Mouse (Mus musculus) midbrain, embryonic 11.5 days (tissue): ENCODE measurements around the gene Adam33. TPM values are rescaled to one million over a fixed set of nuclear protein-coding genes. Genes with fewer than 3 reads are reported as not detected.
"Not testable (repeated sequence)": the region's sequence is repeated elsewhere in the genome, so short reads cannot be mapped to it uniquely, and the experiment has no call there.

Experiments
- ATAC-seq: fragments of 200-750 bp; cut with Nextera tagmentation; 2 replicates; pipeline ENCODE4 v1.8.0; 2017; ENCODE audit warnings: moderate TSS enrichment, moderate library complexity; ENCODE audit not compliant: low FRiP score
- DNase-seq: peaks from one replicate; pipeline ENCODE4 v3.0.0; 2015; ENCODE audit warnings: low spot score; ENCODE audit errors: missing footprints
- H3K27ac ChIP-seq: fragments of 300-500 bp; sonication (generic); 2 replicates; pipeline ENCODE4 v1.5.1; 2014; ENCODE audit warnings: low read depth, low read length
- H3K27me3 ChIP-seq: fragments of 300-500 bp; sonication (generic); 2 replicates; pipeline ENCODE4 v1.6.1; 2014; ENCODE audit warnings: mild to moderate bottlenecking, low read length, moderate library complexity, mixed read lengths; ENCODE audit not compliant: control insufficient read depth, insufficient read depth
- H3K36me3 ChIP-seq: fragments of 300-500 bp; sonication (generic); 2 replicates; pipeline ENCODE4 v1.6.1; 2014; ENCODE audit warnings: mild to moderate bottlenecking, low read length, moderate library complexity, mixed read lengths; ENCODE audit not compliant: control insufficient read depth, insufficient read depth
- H3K4me1 ChIP-seq: fragments of 300-500 bp; sonication (generic); 2 replicates; pipeline ENCODE4 v1.6.1; 2014; ENCODE audit warnings: low read length; ENCODE audit not compliant: control insufficient read depth, insufficient read depth
- H3K4me2 ChIP-seq: fragments of 300-500 bp; sonication (generic); 2 replicates; pipeline ENCODE4 v1.6.1; 2014; ENCODE audit warnings: mild to moderate bottlenecking, moderate library complexity
- H3K4me3 ChIP-seq: fragments of 300-500 bp; sonication (generic); 2 replicates; pipeline ENCODE4 v1.5.1; 2014; ENCODE audit warnings: low read depth, low read length
- H3K9ac ChIP-seq: fragments of 300-500 bp; sonication (generic); 2 replicates; pipeline ENCODE4 v1.6.1; 2014; ENCODE audit warnings: low read length
- H3K9me3 ChIP-seq: fragments of 300-500 bp; sonication (generic); 2 replicates; pipeline ENCODE4 v1.6.1; 2016; ENCODE audit warnings: low read length; ENCODE audit not compliant: control insufficient read depth
- WGBS: fragments of 180-500 bp; shearing (Covaris S2); extraction: QIAGEN DNeasy Blood & Tissue Kit; methylation state at CpG from one replicate; pipeline ENCODE4 v1.1.7; 2014; 5-methylcytosine and 5-hydroxymethylcytosine counted together
- polyA plus RNA-seq: library from polyadenylated mRNA; unstranded; fragments of >200 nt; fragmentation: Nextera tagmentation; extraction: Ambion mirVana; gene quantifications from 2 replicates; pipeline ENCODE4 v1.2.1, GENCODE M21; 2014

Adam33 gene
- polyA plus RNA-seq, 1 experiment from 2014 or later: 0.64 TPM

DNA sequence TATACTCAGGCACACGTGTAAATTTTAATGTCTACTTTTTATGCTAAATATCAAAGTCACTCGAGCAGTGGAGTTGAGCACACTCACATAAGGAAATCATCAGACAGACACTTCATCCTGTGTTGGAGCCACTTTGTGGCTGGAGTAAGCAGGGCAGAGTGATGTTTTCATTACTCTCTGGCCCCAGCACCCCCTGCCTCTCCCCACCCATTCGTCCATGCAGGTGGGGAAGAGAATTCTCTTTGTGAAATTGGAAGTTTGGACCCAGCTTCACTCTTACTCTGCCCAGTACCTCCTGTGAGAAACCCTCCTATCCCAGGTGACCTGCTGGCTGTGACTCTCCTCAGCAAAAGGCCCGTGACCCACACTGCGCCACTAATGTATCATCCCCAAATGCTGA, 24.9 kb downstream of the Adam33 start:
- H3K9ac ChIP-seq: no peak overlapping the region
- no peak overlapping the region for H3K4me2 ChIP-seq
- H3K9me3 ChIP-seq: no peaks in the 10 kb centered on the region
- H3K4me3 ChIP-seq: no peak overlapping the region
- H3K4me1 ChIP-seq: peaks cover 3% of the 10 kb centered on the region; the same call in 1 of the 2 replicates
- no peaks in the 10 kb centered on the region for H3K36me3 ChIP-seq
- DNase-seq (no peak), ATAC-seq (no peak)
- WGBS: 74% methylated on average over 5 of the region's 5 CpGs
- no peak overlapping the region for H3K27ac ChIP-seq
- H3K27me3 ChIP-seq: peaks cover 33% of the 10 kb centered on the region

DNA sequence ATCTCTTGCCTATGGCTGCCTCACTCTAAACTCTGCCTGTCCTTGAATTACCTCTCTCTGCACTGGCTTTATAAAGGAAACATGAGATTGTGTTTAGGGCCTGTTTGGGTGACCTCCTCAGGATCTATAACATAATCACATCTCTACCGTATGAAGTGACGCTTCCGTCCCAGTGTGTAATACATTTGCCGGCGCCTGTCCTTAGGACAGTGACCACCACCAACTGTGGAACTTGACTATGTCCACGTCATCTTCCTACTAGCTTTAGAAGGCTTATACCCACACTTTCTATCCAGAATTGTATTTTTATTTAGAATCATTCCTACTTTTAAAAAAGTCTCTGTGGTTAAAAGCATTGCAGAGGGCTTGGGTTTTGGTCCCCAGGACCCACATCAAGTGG, 25.4 kb downstream of the Adam33 start:
- no peak overlapping the region for H3K9ac ChIP-seq
- no peak for DNase-seq
- 93% methylated on average over 6 of the region's 6 CpGs for WGBS

DNA sequence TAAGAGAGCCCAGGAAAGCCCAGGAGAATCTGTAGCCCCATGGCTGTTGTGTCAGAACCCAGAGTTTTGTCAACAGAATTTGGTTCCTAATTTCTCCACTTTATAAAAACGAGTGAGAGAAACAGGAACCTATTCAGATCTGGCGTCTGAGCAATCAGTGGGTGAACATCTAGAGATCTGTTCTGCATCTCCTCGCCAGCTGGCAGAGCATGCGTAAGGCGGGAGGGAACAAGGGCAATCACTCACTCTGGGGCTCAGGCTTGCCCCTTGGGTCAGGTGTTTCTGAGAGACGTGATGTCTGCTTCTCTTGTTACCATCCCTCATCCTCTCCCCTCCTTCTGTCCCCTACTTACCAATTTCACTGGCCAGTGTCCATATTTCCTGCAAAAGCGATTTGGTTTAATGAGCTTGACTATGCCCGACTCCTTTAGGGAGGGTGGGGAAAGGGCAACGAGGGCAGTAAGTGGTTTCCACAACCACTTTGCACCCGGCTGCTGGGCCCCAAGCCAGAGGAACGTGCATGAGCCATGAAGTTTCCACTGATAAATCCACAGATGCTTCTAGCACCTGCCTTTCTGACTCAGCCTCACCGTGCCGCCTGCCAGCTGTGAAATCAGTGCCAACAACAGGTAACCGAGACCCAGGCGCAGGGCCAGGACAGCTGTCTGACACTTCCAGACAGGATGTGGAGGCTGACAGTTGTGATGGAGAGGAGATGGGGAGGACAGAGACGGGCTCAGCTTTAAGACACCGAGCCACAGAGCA, 26.2 kb downstream of the Adam33 start:
- H3K9me3 ChIP-seq: no peaks in the 10 kb centered on the region
- H3K27ac ChIP-seq: no peak overlapping the region
- DNase-seq: no peak
- no peak overlapping the region for H3K4me3 ChIP-seq
- peaks cover 3% of the 10 kb centered on the region; the same call in 1 of the 2 replicates for H3K4me1 ChIP-seq
- WGBS: 76% methylated on average over 17 of the region's 17 CpGs
- H3K9ac ChIP-seq: no peak overlapping the region
- H3K27me3 ChIP-seq: peaks cover 27% of the 10 kb centered on the region
- H3K36me3 ChIP-seq: no peaks in the 10 kb centered on the region
- ATAC-seq: no peak
- no peak overlapping the region for H3K4me2 ChIP-seq

More for the DNA sequence above, 25.4 kb downstream of the Adam33 start:
- H3K4me2 ChIP-seq: no peak overlapping the region
- peaks cover 33% of the 10 kb centered on the region for H3K27me3 ChIP-seq
- ATAC-seq: no peak
- no peak overlapping the region for H3K27ac ChIP-seq
- H3K9me3 ChIP-seq: no peaks in the 10 kb centered on the region
- H3K4me1 ChIP-seq: peaks cover 3% of the 10 kb centered on the region; the same call in 1 of the 2 replicates
- no peaks in the 10 kb centered on the region for H3K36me3 ChIP-seq
- no peak overlapping the region for H3K4me3 ChIP-seq

DNA sequence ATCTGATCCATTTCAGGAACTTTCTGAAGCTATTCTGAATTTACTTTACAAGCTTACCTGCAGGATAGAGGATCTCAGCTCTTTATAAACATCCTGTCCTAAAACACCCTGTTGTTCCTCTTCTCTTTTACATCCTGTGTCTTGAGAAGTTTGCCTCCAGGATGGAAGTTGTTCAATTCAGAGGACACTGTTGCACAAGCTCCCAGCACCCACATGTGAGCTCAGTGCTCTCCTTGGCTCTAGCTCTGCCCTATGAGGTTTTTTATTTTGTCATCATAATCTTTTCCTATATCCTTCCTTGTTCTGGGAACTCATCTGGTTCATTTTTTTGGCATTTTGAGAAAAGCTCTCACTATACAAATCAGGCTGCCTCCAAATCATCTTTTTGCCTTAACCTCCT, 26.9 kb downstream of the Adam33 start:
- Histone ChIP-seq H3K4me1 (peaks cover 3% of the 10 kb centered on the region; the same call in 1 of the 2 replicates), H3K27me3 (peaks cover 21% of the 10 kb centered on the region), H3K27ac (no peak overlapping the region), H3K36me3 (no peaks in the 10 kb centered on the region), H3K9me3 (no peaks in the 10 kb centered on the region), H3K4me2 (no peak overlapping the region), H3K4me3 (no peak overlapping the region), H3K9ac (no peak overlapping the region)
- no peak for ATAC-seq
- no peak for DNase-seq

DNA sequence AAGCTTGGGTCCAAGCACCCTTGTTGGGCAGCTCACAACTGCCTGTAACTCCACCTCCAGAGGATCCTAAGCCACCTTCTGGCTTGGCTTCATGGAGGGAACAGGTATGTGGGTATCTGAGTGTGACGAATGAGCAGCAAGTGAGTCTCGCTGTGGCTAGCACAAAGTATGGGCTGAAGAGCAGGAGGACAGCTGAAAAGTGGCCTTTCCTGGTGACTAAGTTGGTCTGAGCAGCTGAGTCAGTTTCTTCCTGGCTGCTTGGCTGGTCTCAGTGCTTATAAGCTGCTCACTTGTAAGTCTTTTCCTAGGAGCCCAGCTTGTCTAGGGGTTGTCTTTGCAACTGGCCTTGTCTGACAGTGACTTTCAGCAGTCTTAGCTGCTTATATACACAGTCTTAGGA, 27.3 kb downstream of the Adam33 start:
- Histone ChIP-seq H3K36me3 (no peaks in the 10 kb centered on the region), H3K9me3 (no peaks in the 10 kb centered on the region), H3K9ac (no peak overlapping the region), H3K27me3 (peaks cover 17% of the 10 kb centered on the region), H3K4me3 (no peak overlapping the region), H3K4me2 (no peak overlapping the region), H3K4me1 (peaks cover under 1% of the 10 kb centered on the region; the same call in 1 of the 2 replicates), H3K27ac (no peak overlapping the region)
- DNase-seq (no peak), ATAC-seq (no peak)
- 83% methylated on average over 2 of the region's 2 CpGs for WGBS

DNA sequence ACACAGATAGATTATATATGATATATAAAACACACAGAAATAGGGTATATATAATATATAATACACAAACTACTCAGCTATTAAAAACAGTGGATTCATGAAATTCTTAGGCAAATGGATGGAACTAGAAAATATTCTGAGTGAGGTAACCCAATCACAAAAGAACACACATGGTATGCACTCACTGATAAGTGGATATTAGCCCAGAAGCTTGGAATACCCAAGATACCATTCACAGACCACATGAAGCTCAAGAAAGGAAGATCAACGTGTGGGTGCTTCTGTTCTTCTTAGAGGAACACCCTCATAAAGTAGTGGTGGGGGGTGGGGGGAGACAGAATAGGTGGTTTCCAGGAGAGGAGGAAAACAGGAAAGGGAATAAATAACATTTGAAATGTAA, 32.2 kb downstream of the Adam33 start:
- H3K27me3 ChIP-seq, ATAC-seq, H3K36me3 ChIP-seq, H3K27ac ChIP-seq, H3K4me3 ChIP-seq, DNase-seq, H3K9ac ChIP-seq, H3K4me1 ChIP-seq, H3K9me3 ChIP-seq, H3K4me2 ChIP-seq: not testable (repeated sequence)
- WGBS: 63% methylated on average over 1 of the region's 1 CpGs

DNA sequence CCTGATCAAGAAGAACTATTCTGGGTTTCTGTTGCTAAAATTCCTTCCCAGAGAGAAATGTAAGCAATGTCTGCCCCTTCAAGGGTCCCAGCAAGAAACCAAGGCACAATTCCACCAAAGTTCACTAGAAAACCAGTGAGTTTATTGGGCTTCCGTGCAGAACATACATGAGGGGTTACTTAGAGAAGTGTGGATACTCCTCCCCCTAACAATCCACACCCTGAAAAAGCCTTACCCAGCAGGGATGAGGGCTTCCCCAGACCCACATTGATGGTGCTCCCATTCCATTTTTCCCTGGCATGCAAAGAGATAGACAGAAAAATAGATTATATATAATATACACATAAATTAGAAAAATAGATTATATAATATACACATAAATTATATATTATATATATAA, 32.6 kb downstream of the Adam33 start:
- Histone ChIP-seq H3K4me3 (no peak overlapping the region), H3K9me3 (no peaks in the 10 kb centered on the region), H3K4me1 (no peaks in the 10 kb centered on the region), H3K4me2 (no peak overlapping the region), H3K27me3 (no peaks in the 10 kb centered on the region), H3K9ac (no peak overlapping the region), H3K36me3 (no peaks in the 10 kb centered on the region), H3K27ac (no peak overlapping the region)
- ATAC-seq (no peak), DNase-seq (no peak)
- 85% methylated on average over 1 of the region's 1 CpGs for WGBS

DNA sequence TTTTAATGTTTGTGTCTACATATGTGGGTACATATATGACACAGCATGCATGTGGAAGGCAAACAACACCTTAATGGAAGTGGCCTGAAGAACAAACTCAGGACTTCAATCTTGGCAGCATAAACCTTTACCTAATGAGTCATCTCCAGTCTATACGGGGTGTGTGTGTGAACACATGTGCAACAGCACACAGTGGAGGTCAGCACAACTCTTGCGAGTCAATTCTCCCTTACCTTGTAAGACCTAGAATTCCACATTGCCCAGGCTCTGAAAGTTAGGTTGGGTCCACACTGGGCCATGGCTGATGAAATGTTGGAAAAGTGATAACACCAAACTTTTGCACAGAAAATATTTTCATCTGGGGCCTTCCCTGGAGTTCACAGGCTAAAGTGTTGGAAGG, 33.1 kb downstream of the Adam33 start:
- Histone ChIP-seq H3K27ac (no peak overlapping the region), H3K9ac (no peak overlapping the region), H3K9me3 (no peaks in the 10 kb centered on the region), H3K4me3 (no peak overlapping the region), H3K27me3 (no peaks in the 10 kb centered on the region), H3K36me3 (no peaks in the 10 kb centered on the region), H3K4me1 (no peaks in the 10 kb centered on the region), H3K4me2 (no peak overlapping the region)
- DNase-seq: no peak
- 87% methylated on average over 2 of the region's 2 CpGs for WGBS
- no peak for ATAC-seq

DNA sequence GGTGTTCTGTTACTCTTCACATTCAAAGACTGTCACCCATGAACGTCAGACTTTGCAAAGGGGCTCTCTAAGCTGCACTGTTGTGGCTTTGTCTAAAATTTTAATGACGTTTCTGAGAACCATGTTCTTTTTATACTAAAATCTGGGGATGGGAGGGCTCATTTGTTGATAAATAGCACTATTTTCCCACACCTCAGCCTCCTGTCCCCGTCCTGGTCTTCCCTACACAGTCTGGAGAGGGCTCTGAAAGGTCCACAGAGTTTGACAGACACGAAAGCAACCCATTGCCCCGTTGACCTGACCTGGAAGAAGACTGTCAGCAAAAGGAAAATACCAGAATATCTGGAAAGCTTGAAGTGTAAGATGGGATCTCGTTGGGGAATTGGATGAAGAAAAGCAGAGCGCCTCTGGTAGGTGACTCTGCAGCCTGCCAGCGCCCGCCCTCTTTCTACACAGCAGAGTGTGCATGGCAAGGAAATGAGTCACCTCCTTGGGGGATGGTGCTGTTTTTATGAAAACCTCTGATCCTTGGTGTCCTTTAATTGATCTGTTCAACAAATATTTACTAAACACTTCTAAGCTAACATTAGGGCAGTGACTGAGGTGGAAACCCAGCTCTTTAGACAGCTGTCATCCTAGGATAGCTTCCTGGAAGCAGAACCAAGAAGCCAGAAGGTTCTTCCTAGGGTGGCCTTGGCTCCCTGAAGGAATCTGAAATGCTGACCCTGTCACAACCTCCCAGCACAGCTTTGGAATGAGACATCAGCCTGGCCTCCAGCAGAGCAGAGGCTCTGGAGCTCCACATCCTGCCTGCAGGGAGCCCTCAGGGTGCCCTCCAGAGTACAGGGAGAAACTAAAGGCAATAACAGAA, 34.3 kb downstream of the Adam33 start:
- no peaks in the 10 kb centered on the region for H3K36me3 ChIP-seq
- no peak for DNase-seq
- H3K9ac ChIP-seq: no peak overlapping the region
- H3K4me3 ChIP-seq: no peak overlapping the region
- H3K4me1 ChIP-seq: no peaks in the 10 kb centered on the region
- H3K27ac ChIP-seq: no peak overlapping the region
- H3K9me3 ChIP-seq: no peaks in the 10 kb centered on the region
- H3K4me2 ChIP-seq: no peak overlapping the region
- H3K27me3 ChIP-seq: no peaks in the 10 kb centered on the region
- 79% methylated on average over 9 of the region's 9 CpGs for WGBS
- ATAC-seq: no peak
